Mouse (Mus musculus): ENCODE measurements around the gene Gba.
"Not testable (repeated sequence)": the region's sequence is repeated elsewhere in the genome, so short reads cannot be mapped to it uniquely, and the experiment has no call there.

Gene Gba

DNA sequence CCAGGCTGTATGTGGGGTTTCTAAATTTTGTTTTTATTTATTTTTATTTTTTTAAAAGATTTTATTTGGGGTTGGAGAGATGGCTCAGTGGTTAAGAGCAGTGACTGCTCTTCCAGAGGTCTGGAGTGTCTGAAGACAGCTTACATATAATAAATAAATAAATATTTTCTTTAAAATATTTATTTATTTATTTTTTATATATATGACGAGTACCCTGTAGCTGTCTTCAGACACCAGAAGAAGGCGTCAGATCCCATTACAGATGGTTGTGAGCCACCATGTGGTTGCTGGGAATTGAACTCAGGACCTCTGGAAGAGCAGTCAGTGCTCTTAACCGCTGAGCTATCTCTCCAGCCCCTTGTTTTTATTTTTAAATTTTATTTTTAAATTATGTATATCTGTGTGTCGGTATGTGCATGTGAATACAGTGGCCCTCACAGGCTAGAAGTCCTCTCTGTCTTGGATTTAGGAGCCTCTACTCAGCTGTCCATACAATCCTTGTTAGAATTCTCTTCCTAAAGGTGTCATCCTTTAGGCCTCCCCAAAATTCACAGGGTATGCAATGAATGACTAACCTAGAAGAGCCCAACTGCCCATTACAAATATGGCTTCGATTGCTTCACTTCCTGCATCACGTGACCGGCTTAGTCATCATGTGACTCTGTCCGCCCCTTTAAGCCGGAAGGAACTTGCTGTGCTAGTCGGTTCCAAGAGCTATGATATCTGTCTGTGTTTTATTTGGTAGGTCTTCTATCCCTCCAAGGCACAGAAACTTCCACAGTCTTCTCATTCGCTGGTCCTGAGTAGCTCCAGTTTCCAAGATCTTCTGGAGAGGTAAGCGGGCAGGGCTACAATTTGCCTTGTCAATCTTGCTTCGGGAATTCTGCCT, at the start of gene Gba:
TSS of gene Gba (plus strand) at position 676 of the 889 bp plus-strand sequence.
- DNase-seq = peak; percentile 89

DNA sequence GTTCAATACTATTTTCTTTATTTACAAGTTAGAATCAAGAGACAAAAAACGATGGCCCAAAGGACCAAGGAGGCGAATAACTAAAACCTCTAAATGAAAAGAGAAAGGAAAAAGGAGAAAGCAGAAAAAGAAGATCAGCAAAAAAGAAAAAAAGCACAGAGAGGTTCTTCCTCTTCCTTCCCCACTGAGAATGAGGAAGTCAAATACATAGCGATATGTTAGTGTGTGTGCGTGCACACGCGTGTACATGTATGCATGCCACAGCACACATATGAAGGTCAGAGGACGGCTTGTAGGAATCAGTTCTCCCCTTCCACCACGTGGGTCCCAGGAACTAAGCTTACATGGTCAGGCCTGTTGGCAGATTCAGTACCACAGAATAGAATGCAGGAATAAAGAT, 45.8 kb upstream of the Gba start:
- no peak for DNase-seq

DNA sequence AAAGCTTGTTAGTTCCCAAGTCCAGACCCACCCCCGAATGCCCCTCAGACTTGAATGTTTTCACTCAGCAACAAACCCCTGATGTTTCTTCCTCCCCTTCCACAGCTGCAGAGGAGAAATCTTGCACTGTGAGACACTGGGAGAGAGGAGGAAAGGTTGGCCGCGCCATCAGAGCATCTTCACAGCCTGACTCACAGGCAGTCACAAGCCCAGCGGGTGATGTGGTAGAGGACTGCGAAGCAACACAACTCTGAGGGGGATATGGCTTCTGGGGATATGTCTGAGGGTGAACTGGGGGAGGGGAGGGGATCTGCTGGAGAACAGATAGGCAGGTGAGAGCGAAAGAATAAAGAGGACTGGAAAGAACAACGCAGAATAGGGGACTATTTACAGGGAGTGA, 44.1 kb upstream of the Gba start:
- DNase-seq = no peak

DNA sequence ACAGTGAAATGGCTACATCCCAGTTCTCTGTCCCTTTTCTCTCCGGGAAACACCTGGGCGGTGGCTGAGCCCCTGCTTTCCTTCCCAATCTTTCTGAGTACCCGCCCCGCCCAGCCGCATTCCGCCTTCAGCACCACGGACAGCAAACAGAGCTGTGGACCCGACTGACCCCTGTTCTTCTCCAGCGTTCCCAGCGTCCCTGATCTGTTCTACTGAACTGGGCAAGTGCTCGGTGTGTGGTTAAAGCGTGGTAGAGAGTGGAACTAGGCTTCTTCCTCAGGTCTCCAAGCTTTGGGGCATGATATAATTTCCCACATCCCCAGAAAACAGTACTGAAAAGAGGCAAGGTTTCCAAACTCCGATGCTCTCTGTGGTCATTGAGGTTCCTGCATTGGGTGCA, 43.5 kb upstream of the Gba start:
- DNase-seq = peak; percentile 45

DNA sequence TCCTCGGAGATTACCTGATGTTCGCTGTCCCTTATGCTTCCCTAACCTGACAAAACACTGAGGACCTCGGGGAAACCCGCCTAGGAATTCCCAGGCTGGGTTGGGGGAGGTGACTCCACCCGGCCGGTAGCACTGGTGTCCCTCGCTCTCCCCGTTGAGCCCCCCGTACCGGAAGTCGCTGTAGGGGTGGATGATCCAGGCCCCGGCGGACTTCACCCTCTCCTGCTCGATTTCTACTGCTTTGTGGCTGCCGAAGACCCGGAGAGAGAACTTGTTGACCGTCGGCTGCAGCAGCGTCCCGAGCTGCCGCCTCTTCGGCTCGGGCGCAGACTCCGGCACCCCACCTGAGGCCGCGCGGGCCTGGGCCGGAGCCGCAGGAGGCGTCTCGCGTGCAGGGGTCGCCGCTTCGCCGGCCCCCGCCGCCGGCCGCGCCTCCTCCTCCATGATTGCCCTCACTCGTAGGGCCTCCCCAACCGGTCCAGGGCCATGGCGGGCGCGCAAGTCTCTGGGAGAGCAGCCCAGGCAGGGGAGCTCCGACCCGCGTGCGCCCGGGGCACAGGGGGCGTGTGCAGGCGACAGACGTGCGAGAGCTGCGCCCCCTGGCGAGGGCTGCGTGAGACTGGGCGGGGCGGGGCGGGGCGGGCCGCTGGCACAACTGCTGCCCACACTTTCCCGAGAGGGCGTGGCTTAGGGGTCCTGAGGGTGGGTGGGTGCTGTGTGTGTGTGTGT, 42.9 kb upstream of the Gba start, which contains the start of gene Hcn3:
TSS of gene Hcn3 (minus strand) at position 581 of the 729 bp plus-strand sequence.
- peak; percentile 82 for DNase-seq

DNA sequence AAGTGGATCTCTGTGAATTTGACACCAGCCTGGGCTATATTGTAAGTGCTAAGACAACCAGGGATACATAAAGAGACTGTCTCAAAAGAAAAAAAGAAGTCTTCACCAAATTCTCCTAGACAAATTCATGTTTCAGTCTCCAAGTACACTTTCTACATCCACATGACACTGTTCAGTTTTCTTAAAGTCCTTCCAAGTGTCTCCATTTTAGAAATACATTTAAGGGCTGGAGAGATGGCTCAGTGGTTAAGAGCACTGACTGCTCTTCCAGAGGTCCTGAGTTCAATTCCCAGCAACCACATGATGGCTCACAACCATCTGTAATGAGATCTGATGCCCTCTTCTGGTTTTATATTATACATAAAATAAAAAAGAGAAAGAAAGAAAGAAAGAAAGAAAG, 41.5 kb upstream of the Gba start:
- DNase-seq = not testable (repeated sequence)

DNA sequence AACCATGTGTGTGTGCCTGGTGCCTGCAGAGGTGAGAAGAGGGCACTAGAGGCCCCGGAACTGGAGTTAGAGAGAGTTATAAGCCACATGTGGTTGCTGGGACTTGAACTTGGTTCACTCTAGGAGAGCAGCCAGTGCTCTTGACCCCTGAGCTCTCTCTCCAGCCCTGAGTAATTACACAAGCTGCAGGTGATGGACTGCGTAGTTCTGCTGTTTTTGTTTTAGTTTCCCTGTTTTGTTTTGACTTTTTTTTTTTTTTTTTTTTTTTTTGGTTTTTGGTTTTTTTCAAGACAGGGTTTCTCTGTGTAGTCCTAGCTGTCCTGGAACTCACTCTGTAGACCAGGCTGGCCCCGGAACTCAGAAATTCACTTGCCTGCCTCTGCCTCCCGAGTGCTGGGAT, 40.9 kb upstream of the Gba start:
- DNase-seq = no peak

DNA sequence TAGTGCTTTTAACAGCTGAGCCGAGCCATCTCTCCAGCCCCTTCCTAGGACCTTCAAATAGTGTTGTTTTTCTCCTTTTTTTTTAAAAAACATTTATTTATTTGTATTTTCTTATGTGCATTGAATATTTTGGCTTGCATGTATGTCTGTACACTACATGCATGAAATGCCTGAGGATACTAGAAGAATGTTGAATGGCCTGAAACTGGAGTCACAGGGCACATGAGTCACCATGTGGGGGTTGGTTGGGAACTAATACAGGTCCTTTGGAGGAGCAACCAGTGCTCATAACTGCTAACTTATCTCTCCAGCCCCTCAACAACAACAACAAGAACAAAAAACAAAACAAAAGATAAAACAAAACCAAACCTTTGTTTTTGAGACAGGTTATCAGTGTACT, 39.6 kb upstream of the Gba start:
- DNase-seq = no peak

DNA sequence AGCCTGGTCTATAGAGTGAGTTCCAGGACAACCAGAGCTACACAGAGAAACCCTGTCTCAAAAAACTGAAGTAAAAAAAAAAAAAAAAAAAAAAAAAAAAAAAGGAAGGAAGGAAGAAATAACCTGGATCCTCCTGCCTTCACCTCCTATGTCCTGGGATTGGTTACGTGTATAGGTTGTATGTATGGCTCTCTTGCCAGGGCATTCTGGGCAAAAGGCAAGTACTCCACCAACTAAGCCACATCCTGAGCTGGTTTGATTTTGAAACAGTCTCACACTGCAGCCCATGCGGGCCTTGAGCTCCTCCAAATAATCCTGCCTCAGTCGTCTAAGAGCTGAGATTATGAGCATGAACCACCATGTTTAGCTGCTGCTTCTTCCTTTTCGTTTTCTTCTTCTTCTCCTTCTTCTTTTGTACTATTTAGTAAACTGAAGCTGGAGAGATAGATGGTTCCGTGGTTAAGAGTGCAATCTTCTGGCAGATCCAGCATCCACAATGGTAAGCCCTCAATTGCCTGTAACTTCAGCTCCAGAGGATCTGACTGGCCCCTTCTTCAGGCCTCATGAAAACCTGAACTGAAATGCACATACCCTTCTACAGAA, 39.0 kb upstream of the Gba start:
- DNase-seq = peak; percentile 29

DNA sequence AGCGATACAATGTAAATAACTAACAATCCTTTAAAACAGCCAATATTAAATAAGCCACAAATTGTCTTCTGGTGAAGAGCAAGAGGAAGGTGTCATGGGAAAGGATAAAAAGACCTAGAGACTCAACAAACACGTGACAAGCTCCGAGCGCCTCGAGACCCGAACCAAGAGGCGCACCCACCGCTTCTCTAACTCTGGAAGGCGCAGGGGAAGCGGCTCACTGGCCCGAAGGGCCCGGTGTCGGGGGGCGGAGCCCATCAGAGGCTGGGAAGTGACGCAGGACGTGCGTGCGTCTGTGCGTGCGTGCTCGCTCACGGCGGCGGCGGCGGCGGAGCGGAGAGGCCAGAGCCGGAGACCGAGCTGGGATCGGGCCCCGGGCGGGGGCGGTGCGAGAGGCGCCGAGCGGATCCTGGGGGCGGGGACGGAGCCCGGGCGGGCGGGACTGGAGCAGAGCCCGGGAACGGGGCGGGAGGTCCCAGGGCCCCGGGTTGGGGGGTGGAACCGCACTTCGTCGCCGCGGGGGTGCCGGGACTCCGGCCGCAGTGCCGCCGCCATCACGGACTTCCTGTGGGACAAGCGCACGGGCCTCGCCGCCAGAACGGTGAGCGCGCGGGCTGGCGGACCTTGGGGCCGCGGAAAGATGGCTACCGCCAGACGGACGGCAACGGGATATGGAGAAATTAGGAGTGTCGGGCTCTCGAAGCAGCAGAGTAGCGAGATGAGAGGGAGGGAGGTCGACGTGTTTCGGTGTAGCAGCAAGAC, 38.0 kb upstream of the Gba start, which contains the start of gene Clk2:
TSS of gene Clk2 (plus strand) at position 290 of the 762 bp plus-strand sequence.
- DNase-seq = peak; percentile 96

DNA sequence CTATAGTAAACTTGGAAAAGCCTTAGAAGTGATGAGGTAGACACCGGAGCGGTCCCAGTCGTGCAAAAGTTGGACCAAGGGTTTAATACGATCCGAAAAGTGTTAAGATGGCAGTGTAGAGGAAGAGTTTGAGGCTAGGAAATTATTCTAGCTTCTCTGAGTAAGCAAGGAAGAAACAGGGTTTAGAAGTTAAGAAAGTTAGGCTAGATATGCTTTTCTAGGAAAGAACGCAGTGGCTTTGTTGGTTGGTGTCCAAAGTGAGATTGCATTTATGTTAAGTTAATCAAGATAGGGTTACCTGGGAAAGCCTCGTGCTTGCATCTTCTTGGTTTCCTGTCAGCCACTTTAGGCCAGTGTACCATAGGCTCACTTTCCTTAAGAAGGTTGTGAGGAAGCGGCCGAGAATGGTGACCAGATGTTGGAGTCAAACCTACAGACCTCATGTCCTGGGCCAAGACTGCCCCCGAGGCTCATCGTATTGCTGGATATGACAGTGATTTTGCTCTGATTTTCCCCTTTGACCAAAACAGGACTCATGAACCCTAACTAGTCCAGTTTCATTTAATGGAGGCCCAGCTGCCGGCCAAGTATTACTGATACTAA, 37.4 kb upstream of the Gba start:
- DNase-seq = no peak

DNA sequence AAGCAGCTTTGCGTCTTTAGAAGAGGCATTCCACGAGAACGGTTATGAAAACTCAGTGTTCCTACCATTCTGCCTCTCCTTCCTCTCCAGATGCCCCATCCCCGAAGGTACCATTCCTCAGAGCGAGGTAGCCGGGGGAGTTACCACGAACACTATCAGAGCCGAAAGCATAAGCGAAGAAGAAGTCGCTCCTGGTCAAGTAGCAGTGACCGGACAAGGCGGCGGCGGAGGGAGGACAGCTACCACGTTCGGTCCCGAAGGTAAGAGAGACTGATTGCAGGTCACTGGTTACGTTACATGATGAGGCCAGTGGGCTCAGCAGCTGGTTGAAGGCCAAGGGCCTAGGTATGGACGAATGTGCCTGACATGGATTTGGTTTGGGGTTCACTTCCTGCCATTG, 35.8 kb upstream of the Gba start:
- DNase-seq = no peak

DNA sequence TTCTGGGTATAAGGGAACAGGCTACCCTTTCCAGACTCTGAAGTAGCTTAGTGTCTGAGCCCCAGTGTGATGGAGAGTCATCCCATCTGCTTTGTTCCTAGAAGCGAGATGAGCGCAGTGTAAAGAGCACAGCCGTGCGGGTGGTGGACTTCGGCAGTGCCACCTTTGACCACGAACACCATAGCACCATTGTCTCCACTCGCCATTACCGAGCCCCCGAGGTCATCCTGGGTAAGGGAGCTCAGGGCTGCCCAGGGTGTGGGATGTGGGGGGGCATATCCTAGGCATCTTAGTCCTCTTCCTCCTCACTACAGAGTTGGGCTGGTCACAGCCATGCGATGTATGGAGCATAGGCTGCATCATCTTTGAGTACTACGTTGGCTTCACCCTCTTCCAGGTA, 27.9 kb upstream of the Gba start:
- no peak for DNase-seq

DNA sequence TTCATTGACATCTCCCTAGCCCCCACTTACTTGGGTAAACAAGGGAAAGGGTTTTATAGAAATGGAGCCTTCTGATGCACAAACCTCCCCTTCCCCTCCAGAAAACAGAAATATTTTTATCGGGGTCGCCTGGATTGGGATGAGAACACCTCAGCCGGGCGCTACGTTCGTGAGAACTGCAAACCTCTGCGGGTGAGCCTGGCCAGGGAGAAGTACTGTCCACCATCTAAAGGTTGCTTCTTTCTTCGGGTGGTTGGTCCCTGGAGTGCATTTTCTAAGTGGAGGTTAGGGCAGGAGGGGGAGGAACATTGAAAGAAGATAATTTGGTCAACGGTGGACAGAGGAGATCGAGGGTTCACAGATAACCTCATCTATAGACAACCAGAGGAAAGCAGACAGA, 27.2 kb upstream of the Gba start:
- DNase-seq = no peak

DNA sequence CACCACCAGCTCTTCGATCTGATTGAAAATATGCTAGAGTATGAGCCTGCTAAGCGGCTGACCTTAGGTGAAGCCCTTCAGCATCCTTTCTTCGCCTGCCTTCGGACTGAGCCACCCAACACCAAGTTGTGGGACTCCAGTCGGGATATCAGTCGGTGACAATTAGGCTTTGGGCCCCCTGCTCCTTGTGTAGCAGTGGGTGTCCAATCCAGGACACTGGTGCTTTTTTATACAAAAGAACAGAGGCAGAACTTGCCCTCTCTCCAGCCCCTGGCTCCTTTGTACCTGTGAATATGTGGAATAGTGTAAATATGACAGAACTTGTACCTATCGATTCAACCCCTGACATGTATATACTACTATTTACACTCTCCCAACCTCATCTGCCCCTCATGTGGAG, 26.3 kb upstream of the Gba start:
- DNase-seq = no peak

DNA sequence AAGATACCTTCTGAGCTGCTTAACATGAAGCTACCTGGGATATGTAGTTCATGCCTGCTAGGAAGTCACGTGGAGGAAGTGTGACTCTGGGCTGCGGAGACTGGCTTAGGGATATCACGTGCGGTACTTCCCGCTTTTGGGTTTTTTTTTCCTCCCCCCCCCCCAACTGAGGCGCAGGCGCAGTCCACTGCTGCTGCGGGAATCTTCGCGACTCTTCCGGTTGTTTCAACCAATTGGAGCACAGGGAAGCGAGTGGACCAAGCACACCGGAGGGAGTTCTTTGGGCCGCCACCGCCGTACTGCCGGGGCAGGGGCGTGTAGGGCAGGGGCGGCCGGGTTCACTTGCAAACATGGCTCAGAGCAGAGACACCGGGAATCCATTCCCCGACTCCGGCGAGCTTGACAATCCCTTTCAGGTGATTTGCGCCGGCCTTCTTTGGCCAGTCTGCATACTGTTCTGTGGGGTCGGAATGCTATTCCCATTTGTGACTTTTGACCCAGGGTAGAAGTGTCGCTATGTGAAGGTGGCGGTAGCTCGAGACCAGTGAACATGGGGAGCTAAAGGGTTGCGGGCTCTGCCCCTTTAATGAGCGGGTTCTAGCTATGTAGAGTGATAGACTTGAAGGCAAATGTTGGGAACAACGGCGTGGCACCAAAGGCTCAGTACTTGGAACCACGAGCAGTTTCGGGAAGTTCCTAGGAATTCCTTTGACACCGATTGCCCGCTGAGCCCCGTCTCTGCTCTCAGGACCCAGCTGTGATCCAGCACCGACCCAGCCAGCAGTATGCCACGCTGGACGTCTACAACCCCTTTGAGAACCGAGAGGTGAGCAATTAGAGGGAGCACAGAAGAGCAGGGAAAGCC, 25.3 kb upstream of the Gba start, which contains the start of gene Scamp3:
TSS of gene Scamp3 (plus strand) at position 232 of the 865 bp plus-strand sequence.
- DNase-seq = peak; percentile 77

DNA sequence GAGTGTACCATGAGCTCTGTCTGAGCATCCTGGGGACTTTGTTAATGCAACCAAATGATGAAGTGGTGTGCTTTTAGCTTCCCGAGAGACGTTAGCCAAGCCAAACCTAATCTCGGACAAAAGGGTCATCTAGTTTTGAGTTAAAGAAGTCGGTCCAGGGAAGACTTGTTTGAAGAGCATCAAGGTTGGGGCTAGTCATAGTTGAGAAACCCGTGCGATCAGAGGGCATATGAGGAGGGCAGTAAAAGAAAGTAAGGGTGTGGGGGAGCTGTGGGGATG, 24.7 kb upstream of the Gba start:
- no peak for DNase-seq

DNA sequence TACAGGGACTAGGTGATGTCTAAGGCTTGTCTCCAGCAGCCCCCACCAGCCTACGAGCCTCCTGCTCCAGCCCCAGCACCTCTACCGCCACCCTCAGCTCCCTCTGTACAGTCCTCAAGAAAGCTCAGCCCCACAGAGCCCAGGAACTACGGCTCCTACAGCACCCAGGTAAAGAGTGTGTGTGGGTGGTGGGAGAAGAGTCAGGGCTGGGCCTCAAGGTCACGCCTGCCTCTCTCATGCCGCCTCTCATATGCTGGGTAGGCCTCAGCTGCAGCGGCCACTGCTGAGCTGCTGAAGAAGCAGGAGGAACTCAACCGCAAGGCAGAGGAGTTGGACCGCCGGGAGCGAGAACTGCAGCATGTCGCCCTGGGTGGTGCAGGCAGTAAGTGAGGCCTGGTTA, 23.7 kb upstream of the Gba start:
- no peak for DNase-seq

DNA sequence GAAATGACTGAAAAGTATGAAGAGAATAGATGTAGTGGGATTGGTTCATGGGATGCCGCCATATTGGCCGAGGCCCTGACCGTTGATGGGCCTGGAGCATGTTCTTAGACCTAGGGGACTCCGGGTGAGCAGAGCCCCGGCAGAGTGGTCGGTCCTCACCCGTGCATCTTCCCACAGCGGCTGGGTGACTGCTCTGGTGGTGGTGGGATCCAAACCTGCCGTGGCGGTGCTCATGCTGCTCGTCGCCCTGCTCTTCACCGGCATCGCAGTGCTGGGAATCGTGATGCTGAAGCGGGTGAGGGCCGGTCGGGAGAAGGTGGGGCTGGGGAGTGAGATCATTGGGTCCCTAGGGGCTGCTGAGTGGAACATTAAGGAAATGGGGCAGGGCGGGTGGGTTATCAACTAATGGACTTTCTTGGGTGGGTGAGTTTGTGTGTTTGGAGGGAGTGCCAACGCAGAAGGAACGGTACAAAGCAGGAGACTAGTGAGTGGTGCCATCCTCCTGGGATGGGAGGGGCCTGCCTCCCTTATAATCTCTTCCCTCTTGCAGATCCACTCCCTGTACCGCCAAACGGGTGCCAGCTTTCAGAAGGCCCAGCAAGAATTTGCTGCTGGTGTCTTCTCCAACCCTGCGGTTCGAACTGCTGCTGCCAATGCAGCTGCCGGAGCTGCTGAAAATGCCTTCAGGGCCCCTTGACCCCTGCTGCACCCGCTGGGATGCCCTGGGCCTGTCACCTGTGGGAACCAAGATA, 20.8 kb upstream of the Gba start:
- DNase-seq = no peak

DNA sequence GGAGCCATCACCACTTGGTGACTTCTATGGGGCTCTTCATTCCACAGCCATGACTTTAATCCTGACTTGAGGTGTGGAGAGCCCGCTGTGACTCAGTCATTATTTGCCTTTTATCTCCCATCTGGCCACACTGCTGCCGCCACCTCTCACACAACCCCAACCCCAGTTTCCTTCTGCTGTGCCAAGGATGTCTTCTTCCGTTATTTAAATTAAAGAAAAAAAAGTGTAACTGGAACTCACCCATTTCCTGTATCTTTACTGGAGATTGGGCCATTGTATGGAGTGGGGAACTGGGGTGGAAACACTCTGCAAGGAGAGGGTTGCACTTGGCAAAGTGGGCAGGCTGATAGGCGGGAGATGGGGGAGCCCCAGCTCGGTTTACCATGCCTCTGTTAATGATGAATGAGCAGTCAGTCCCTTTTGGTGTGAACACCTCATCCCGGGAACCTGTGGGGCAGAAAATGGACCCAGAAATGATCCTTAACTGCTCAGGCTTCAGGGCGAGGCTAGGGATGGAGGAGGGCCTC, 20.1 kb upstream of the Gba start:
- no peak for DNase-seq

Measured in thymus, postnatal 25 days (tissue).